Mouse (Mus musculus) lung, postnatal 0 days (tissue): ENCODE data around the gene Wdr5. TPM values are rescaled to one million over a fixed set of nuclear protein-coding genes. Genes with fewer than 3 reads are reported as not detected.
A peak's percentile ranks its signal among the peaks of the same experiment; 100 is the strongest.

ENCODE experiments used
- ATAC-seq: fragments of 200-750 bp; cut with Nextera tagmentation; 2 replicates; pipeline ENCODE4 v1.8.0; 2017; ENCODE audit warnings: moderate library complexity
- DNase-seq: peaks from one replicate; pipeline ENCODE4 v3.0.0-alpha.2; 2016; ENCODE audit warnings: low spot score
- H3K27ac ChIP-seq: fragments of 300-500 bp; sonication (generic); 2 replicates; pipeline ENCODE4 v1.5.1; 2014; ENCODE audit warnings: antibody characterized with exemption, mild to moderate bottlenecking, low read length, mixed read lengths
- H3K27me3 ChIP-seq: fragments of 300-500 bp; sonication (generic); replicated peaks from 2 replicates; pipeline ENCODE4 v1.6.1; 2014; ENCODE audit warnings: low read length, mixed read lengths; ENCODE audit not compliant: insufficient read depth
- H3K36me3 ChIP-seq: fragments of 300-500 bp; sonication (generic); 2 replicates; pipeline ENCODE4 v1.6.1; 2014; ENCODE audit warnings: low read length, mixed read lengths; ENCODE audit not compliant: insufficient read depth
- H3K4me1 ChIP-seq: fragments of 300-500 bp; sonication (generic); 2 replicates; pipeline ENCODE4 v1.6.1; 2014; ENCODE audit warnings: antibody characterized with exemption, low read depth, low read length, mixed read lengths; ENCODE audit not compliant: insufficient read depth
- H3K4me2 ChIP-seq: fragments of 300-500 bp; sonication (generic); replicated peaks from 2 replicates; pipeline ENCODE4 v1.6.1; 2014; ENCODE audit warnings: low read depth, mild to moderate bottlenecking, low read length, moderate library complexity, mixed read lengths
- H3K4me3 ChIP-seq: fragments of 300-500 bp; sonication (generic); 2 replicates; pipeline ENCODE4 v1.5.1; 2014; ENCODE audit warnings: low read depth, low read length
- H3K9ac ChIP-seq: fragments of 300-500 bp; sonication (generic); replicated peaks from 2 replicates; pipeline ENCODE4 v1.6.1; 2014; ENCODE audit warnings: low read depth, mild to moderate bottlenecking
- H3K9me3 ChIP-seq: fragments of 300-500 bp; sonication (generic); 2 replicates; pipeline ENCODE4 v1.6.1; 2016; ENCODE audit warnings: low read length, mixed read lengths
- CTCF ChIP-seq: IDR thresholded peaks from 2 replicates; pipeline ENCODE4 v1.5.1; 2016; ENCODE audit warnings: antibody characterized with exemption, mild to moderate bottlenecking
- EP300 ChIP-seq: IDR thresholded peaks from 2 replicates; pipeline ENCODE4 v1.6.1; 2016; ENCODE audit warnings: antibody characterized with exemption, mild to moderate bottlenecking, control low read depth
- WGBS: fragments of 180-500 bp; shearing (Covaris S2); extraction: QIAGEN DNeasy Blood & Tissue Kit; methylation state at CpG from one replicate; pipeline ENCODE4 v1.1.7; 2014; 5-methylcytosine and 5-hydroxymethylcytosine counted together
- polyA plus RNA-seq: library from polyadenylated mRNA; unstranded; fragments of >200 nt; fragmentation: Nextera tagmentation; extraction: Ambion mirVana; gene quantifications from 2 replicates; pipeline ENCODE4 v1.2.1, GENCODE M21; 2015

Gene Wdr5
- polyA plus RNA-seq, 1 experiment from 2014 or later: 20.5 TPM

GRCm38 (mm10) chr2:27473911-27474310 is 41.0 kb upstream of the Wdr5 start:
- TF ChIP-seq EP300 (no peak), CTCF (no peak)
- WGBS: 11% methylated on average over 4 of the region's 4 CpGs
- H3K27ac ChIP-seq: peak overlapping the region; percentile 95; the same call in 1 of the 2 replicates

GRCm38 (mm10) chr2:27474621-27475484 is 40.1 kb upstream of the Wdr5 start:
- no peaks in the 10 kb centered on the region for H3K9me3 ChIP-seq
- H3K4me3 ChIP-seq: peak overlapping the region; percentile 66
- no peaks in the 10 kb centered on the region for H3K27me3 ChIP-seq
- ATAC-seq (peak; percentile 39), DNase-seq (peak; percentile 67)
- WGBS: under 1% methylated on average over 68 of the region's 84 CpGs
- peak overlapping the region; percentile 95 for H3K27ac ChIP-seq
- peaks cover 11% of the 10 kb centered on the region; the same call in 1 of the 2 replicates for H3K4me1 ChIP-seq
- peak overlapping the region; percentile 75 for H3K4me2 ChIP-seq
- H3K9ac ChIP-seq: peak overlapping the region; percentile 61
- no peaks in the 10 kb centered on the region for H3K36me3 ChIP-seq
- TF ChIP-seq CTCF (no peak), EP300 (no peak)

More at GRCm38 (mm10) chr2:27473911-27474310, 41.0 kb upstream of the Wdr5 start:
- no peak for DNase-seq
- peaks cover 11% of the 10 kb centered on the region; the same call in 1 of the 2 replicates for H3K4me1 ChIP-seq
- peak overlapping the region; percentile 75 for H3K4me2 ChIP-seq
- no peak for ATAC-seq
- no peaks in the 10 kb centered on the region for H3K27me3 ChIP-seq
- peak overlapping the region; percentile 61 for H3K9ac ChIP-seq
- peak overlapping the region; percentile 66 for H3K4me3 ChIP-seq
- no peaks in the 10 kb centered on the region for H3K9me3 ChIP-seq
- no peaks in the 10 kb centered on the region for H3K36me3 ChIP-seq

- TF ChIP-seq EP300: no peak
- H3K36me3 ChIP-seq: no peaks in the 10 kb centered on the region
- no peaks in the 10 kb centered on the region for H3K9me3 ChIP-seq
- H3K9ac ChIP-seq: peak overlapping the region; percentile 61
- peak; percentile 97 for DNase-seq
- ATAC-seq: peak; percentile 99
- no peaks in the 10 kb centered on the region for H3K27me3 ChIP-seq
- H3K4me2 ChIP-seq: peak overlapping the region; percentile 75
- peak overlapping the region; percentile 95 for H3K27ac ChIP-seq
- WGBS: under 1% methylated on average over 62 of the region's 96 CpGs
- H3K4me1 ChIP-seq: peaks cover 11% of the 10 kb centered on the region; the same call in 1 of the 2 replicates
- H3K4me3 ChIP-seq: peak overlapping the region; percentile 66
Observed at GRCm38 (mm10) chr2:27475495-27476302, 39.3 kb upstream of the Wdr5 start.

GRCm38 (mm10) chr2:27476303-27477192 is 38.4 kb upstream of the Wdr5 start:
- no peak for TF ChIP-seq EP300
- TF ChIP-seq CTCF: no peak
- ATAC-seq: no peak
- DNase-seq: peak; percentile 31
- Histone ChIP-seq H3K27ac (peak overlapping the region; percentile 95), H3K4me1 (peaks cover 11% of the 10 kb centered on the region; the same call in 1 of the 2 replicates), H3K9ac (peak overlapping the region; percentile 61), H3K9me3 (no peaks in the 10 kb centered on the region), H3K4me2 (peak overlapping the region; percentile 75), H3K36me3 (no peaks in the 10 kb centered on the region), H3K4me3 (peak overlapping the region; percentile 66), H3K27me3 (no peaks in the 10 kb centered on the region)
- 24% methylated on average over 11 of the region's 11 CpGs for WGBS

- no peaks in the 10 kb centered on the region for H3K4me1 ChIP-seq
- no peak overlapping the region for H3K4me2 ChIP-seq
- no peak overlapping the region for H3K27ac ChIP-seq
- no peaks in the 10 kb centered on the region for H3K27me3 ChIP-seq
- H3K36me3 ChIP-seq: no peaks in the 10 kb centered on the region
- ATAC-seq (no peak), DNase-seq (no peak)
- H3K4me3 ChIP-seq: no peak overlapping the region
- 64% methylated on average over 4 of the region's 4 CpGs for WGBS
- TF ChIP-seq EP300 (no peak), CTCF (no peak)
- H3K9me3 ChIP-seq: no peaks in the 10 kb centered on the region
- no peak overlapping the region for H3K9ac ChIP-seq
Observed at GRCm38 (mm10) chr2:27479821-27480220, 35.1 kb upstream of the Wdr5 start.
